In the genomic region with DNA sequence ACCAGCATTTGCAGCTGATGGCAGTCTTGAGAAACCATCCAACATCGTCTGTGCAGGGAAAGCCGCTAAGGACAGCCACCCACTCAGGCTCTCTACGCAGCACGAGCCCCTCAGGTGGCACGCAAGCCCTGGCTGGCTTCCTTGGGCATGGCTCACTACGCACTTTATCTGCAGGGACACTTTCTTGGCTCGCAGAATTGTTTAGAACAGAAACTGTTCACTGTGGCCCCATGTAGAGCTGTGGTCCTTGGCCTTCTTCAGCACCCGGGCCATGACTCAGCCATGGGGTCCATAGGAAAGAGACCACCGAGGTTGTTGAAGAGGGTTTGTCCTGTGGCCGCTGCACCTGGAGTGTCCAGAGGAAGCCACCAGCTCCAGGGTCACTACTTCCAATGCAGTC, we compare ENCODE assay signal across 28 mouse cellular contexts. TPM values are rescaled to one million over a fixed set of nuclear protein-coding genes. Genes with fewer than 3 reads are reported as not detected.
DNase-seq lines count a peak whose midpoint lies in the region; ATAC-seq and TF ChIP-seq lines count a peak whose summit lies in the region.
"Had no signal": no experiment of that assay in that cellular context is flagged by ENCODE, and none has a peak within 500 bp of the region (broad histone marks: within the 10 kb centered on the region; RNA-seq: fewer than 3 reads in every experiment).

No protein-coding gene starts in this region.

- H3K4me3 ChIP-seq in midbrain, embryonic 14.5 days (replicated peaks; ENCODE audit: low read depth, low read length) = no peak overlapping the region
- no peak overlapping the region for H3K4me3 ChIP-seq in midbrain, postnatal 0 days (ENCODE audit: low read depth, low read length)
- no peak overlapping the region for H3K4me3 ChIP-seq in forebrain, embryonic 10.5 days
- H3K4me3 ChIP-seq: embryonic facial prominence, embryonic 12.5 days; embryonic facial prominence, embryonic 15.5 days; forebrain, embryonic 12.5 days; forebrain, embryonic 15.5 days; heart, adult 2 months; heart, embryonic 10.5 days; heart, embryonic 13.5 days had no signal

- H3K27me3 ChIP-seq in midbrain, embryonic 14.5 days (ENCODE audit: control insufficient read depth, insufficient read depth, low read length) = no peaks in the 10 kb centered on the region
- no peaks in the 10 kb centered on the region for H3K27me3 ChIP-seq in midbrain, postnatal 0 days (ENCODE audit: insufficient read depth, low read length)
- H3K27me3 ChIP-seq in forebrain, embryonic 10.5 days (ENCODE audit: poor library complexity, severe bottlenecking) = peaks cover 7% of the 10 kb centered on the region; the same call in 1 of the 2 replicates
- H3K27me3 ChIP-seq: embryonic facial prominence, embryonic 12.5 days; embryonic facial prominence, embryonic 15.5 days; forebrain, embryonic 15.5 days; heart, embryonic 13.5 days had no signal

- no peaks in the 10 kb centered on the region for H3K36me3 ChIP-seq in midbrain, embryonic 14.5 days (ENCODE audit: control insufficient read depth, insufficient read depth, low read length)
- no peaks in the 10 kb centered on the region for H3K36me3 ChIP-seq in midbrain, postnatal 0 days (ENCODE audit: insufficient read depth, low read length)
- no peaks in the 10 kb centered on the region for H3K36me3 ChIP-seq in forebrain, embryonic 10.5 days (replicated peaks)
- H3K36me3 ChIP-seq: embryonic facial prominence, embryonic 12.5 days; embryonic facial prominence, embryonic 15.5 days; forebrain, embryonic 12.5 days; forebrain, embryonic 15.5 days; heart, embryonic 10.5 days; heart, embryonic 13.5 days had no signal

- no peak for ATAC-seq in midbrain, embryonic 14.5 days (ENCODE audit: low FRiP score, low TSS enrichment)
- ATAC-seq in midbrain, postnatal 0 days (ENCODE audit: low FRiP score) = no peak
- ATAC-seq: activated CD4-positive, CD25-positive, alpha-beta regulatory T cell, adult 4 months; CD4-positive, CD25-positive, alpha-beta regulatory T cell, adult 4 months; forebrain, embryonic 15.5 days; hindbrain, postnatal 0 days; inflammation-experienced regulatory T-cells, adult 6 months; intestine, embryonic 16.5 days had no signal

- H3K4me1 ChIP-seq in midbrain, embryonic 14.5 days (ENCODE audit: control insufficient read depth, insufficient read depth, low read length) = peaks cover 5% of the 10 kb centered on the region; the same call in 1 of the 2 replicates
- H3K4me1 ChIP-seq in midbrain, postnatal 0 days (ENCODE audit: insufficient read depth, low read length) = no peaks in the 10 kb centered on the region
- peaks cover 11% of the 10 kb centered on the region for H3K4me1 ChIP-seq in forebrain, embryonic 10.5 days

- no peak overlapping the region for H3K9ac ChIP-seq in midbrain, embryonic 14.5 days (replicated peaks; ENCODE audit: low read length)
- no peak overlapping the region for H3K9ac ChIP-seq in midbrain, postnatal 0 days (replicated peaks; ENCODE audit: low read length, poor library complexity, severe bottlenecking)
- H3K9ac ChIP-seq: embryonic facial prominence, embryonic 12.5 days; embryonic facial prominence, embryonic 15.5 days; forebrain, embryonic 12.5 days; forebrain, embryonic 15.5 days; heart, embryonic 13.5 days; hindbrain, embryonic 14.5 days had no signal

- 83% methylated on average over 10 of the region's 10 CpGs for WGBS in midbrain, embryonic 14.5 days
- WGBS in midbrain, postnatal 0 days = 83% methylated on average over 10 of the region's 10 CpGs
- WGBS in forebrain, embryonic 10.5 days = 84% methylated on average over 10 of the region's 10 CpGs

- peak overlapping the region; percentile 63; the same call in 1 of the 2 replicates for H3K27ac ChIP-seq in midbrain, embryonic 14.5 days (replicated peaks; ENCODE audit: low read depth, low read length)
- H3K27ac ChIP-seq in midbrain, postnatal 0 days (ENCODE audit: low read depth, low read length) = no peak overlapping the region
- no peak overlapping the region for H3K27ac ChIP-seq in forebrain, embryonic 10.5 days
- H3K27ac ChIP-seq: embryonic facial prominence, embryonic 12.5 days; embryonic facial prominence, embryonic 15.5 days; forebrain, embryonic 12.5 days; forebrain, embryonic 15.5 days; heart, adult 2 months; heart, embryonic 10.5 days; heart, embryonic 13.5 days; hindbrain, postnatal 0 days had no signal

- no peak for TF ChIP-seq CTCF in midbrain, postnatal 0 days (IDR thresholded peaks at IDR 0.05)

- H3K9me3 ChIP-seq in midbrain, embryonic 14.5 days (ENCODE audit: control insufficient read depth, low read length) = no peaks in the 10 kb centered on the region
- H3K9me3 ChIP-seq in midbrain, postnatal 0 days (ENCODE audit: low read length) = no peaks in the 10 kb centered on the region
- no peaks in the 10 kb centered on the region for H3K9me3 ChIP-seq in forebrain, embryonic 10.5 days
- H3K9me3 ChIP-seq: embryonic facial prominence, embryonic 12.5 days; embryonic facial prominence, embryonic 15.5 days; forebrain, embryonic 12.5 days; forebrain, embryonic 15.5 days; heart, embryonic 10.5 days; heart, embryonic 13.5 days had no signal

- H3K4me2 ChIP-seq in midbrain, embryonic 14.5 days (ENCODE audit: low read length) = no peak overlapping the region
- H3K4me2 ChIP-seq in midbrain, postnatal 0 days (ENCODE audit: low read depth, low read length, poor library complexity, severe bottlenecking) = no peak overlapping the region
- H3K4me2 ChIP-seq: embryonic facial prominence, embryonic 12.5 days; embryonic facial prominence, embryonic 15.5 days; forebrain, embryonic 12.5 days; forebrain, embryonic 15.5 days; heart, embryonic 13.5 days; hindbrain, embryonic 14.5 days had no signal

- peak; percentile 39 for DNase-seq in adrenal gland, postnatal 10 days
- DNase-seq in adrenal gland, adult 18-20 months (ENCODE audit: low spot score in 2 of 2) = no peak
- no peak for DNase-seq in midbrain, embryonic 14.5 days
- DNase-seq in midbrain, postnatal 0 days (ENCODE audit: low spot score) = no peak
- peak; percentile 46 to 51 for DNase-seq in adrenal gland, postnatal 36 days
- DNase-seq in forebrain, embryonic 10.5 days (ENCODE audit: extremely low spot score, low spot score) = no peak
- DNase-seq: cerebellum, adult 11-12 months; cerebellum, adult 8-10 months; gastrocnemius, postnatal 10 days; gastrocnemius, postnatal 36 days; heart, adult 2 months; heart, postnatal 14 days; heart, postnatal 4 days; kidney, adult 18-20 months had no signal

RNA-seq across cellular contexts. Expression of a gene that starts 30.0 kb away (rescaled TPM):
- 1 to 10 TPM; 5.3 to 7.8 TPM for total RNA-seq in adrenal gland, postnatal 10 days (2021)
- total RNA-seq in adrenal gland, adult 18-20 months (2021) = 1 to 10 TPM; 4.6 to 5.1 TPM
- polyA plus RNA-seq in midbrain, embryonic 14.5 days (2014; fragmentation: Nextera tagmentation; extraction: Ambion mirVana) = 9.7 and 12.4 TPM in 2 replicates
- total RNA-seq in midbrain, postnatal 0 days (2014; rRNA removed) = 33.8 and 42.1 TPM in 2 replicates
- polyA plus RNA-seq in midbrain, postnatal 0 days (2015; fragmentation: Nextera tagmentation; extraction: Ambion mirVana) = 19.3 and 23.3 TPM in 2 replicates
- total RNA-seq in adrenal gland, postnatal 36 days (2021) = 1 to 10 TPM; 3.1 to 5.1 TPM
- polyA plus RNA-seq in forebrain, embryonic 10.5 days (2016; fragmentation: Nextera tagmentation; extraction: Ambion mirVana) = 1.3 and 2.0 TPM in 2 replicates
- total RNA-seq: gastrocnemius, postnatal 36 days; granulocyte monocyte progenitor cell, adult 5-6 weeks; MEL had no signal

RNA-seq across cellular contexts. Expression of a gene that starts 34.7 kb away (rescaled TPM):
- total RNA-seq in adrenal gland, postnatal 10 days (2021) = 10 to 100 TPM; 68.2 to 70.3 TPM
- 10 to 100 TPM; 64.8 to 74.8 TPM for total RNA-seq in adrenal gland, adult 18-20 months (2021)
- 16.4 and 21.7 TPM in 2 replicates for polyA plus RNA-seq in midbrain, embryonic 14.5 days (2014; fragmentation: Nextera tagmentation; extraction: Ambion mirVana)
- total RNA-seq in midbrain, postnatal 0 days (2014; rRNA removed) = 50.3 and 61.0 TPM in 2 replicates
- 31.1 and 35.3 TPM in 2 replicates for polyA plus RNA-seq in midbrain, postnatal 0 days (2015; fragmentation: Nextera tagmentation; extraction: Ambion mirVana)
- 10 to 100 TPM; 65.2 to 70.7 TPM for total RNA-seq in adrenal gland, postnatal 36 days (2021)
- polyA plus RNA-seq in forebrain, embryonic 10.5 days (2016; fragmentation: Nextera tagmentation; extraction: Ambion mirVana) = 16.8 and 18.3 TPM in 2 replicates

Comparison
In these comparisons a context has a peak if more than half of its experiments do, and no peak if none do; other contexts are left out.
1. DNase-seq: peak in adrenal gland, postnatal 10 days (single experiment) and adrenal gland, postnatal 36 days (2 of 2); none in adrenal gland, adult 18-20 months (0 of 2), midbrain, embryonic 14.5 days (single experiment), midbrain, postnatal 0 days (single experiment) and forebrain, embryonic 10.5 days (single experiment).